Mouse (Mus musculus): Measurements from ENCODE around the gene Eif2s1.

GRCm38 (mm10) chr12:78910684-78911461, 49.3 kb downstream of the Eif2s1 start:
- no peak for TF ChIP-seq CTCF (IDR thresholded peaks at IDR 0.05; ENCODE audit: low read depth)
- peak; percentile 91 for TF ChIP-seq EP300 (IDR thresholded peaks at IDR 0.05; ENCODE audit: low read depth)
